ENCODE assay signal across 26 mouse cellular contexts in the genomic region with DNA sequence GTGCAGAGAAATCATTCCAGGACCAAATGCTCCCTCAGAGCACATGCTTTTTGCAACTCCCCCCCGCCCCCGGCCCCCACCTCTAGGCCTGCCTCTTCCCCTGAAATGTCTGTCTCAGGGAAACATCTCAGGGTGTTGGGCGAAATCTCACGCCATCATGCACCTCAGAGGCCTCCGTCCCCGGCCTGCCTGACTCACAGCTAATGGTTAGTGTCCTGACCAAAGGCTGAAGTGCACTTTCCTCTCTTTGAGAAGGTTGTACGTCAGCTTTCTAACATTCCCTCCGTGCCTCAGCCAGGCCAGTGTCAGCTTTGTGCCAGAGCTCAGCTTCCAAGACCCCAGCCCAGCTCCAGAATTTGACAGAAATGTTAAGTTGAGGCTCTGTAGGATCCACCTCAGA.
DNase-seq lines count a peak whose midpoint lies in the region; ATAC-seq and TF ChIP-seq lines count a peak whose summit lies in the region.
"Had no signal": no experiment of that assay in that cellular context is flagged by ENCODE, and none has a peak within 500 bp of the region (broad histone marks: within the 10 kb centered on the region; RNA-seq: fewer than 3 reads in every experiment).

No protein-coding gene starts in this region.

- TF ChIP-seq CTCF in kidney, adult 2 months (conservative IDR thresholded peaks at IDR 0.05; ENCODE audit: insufficient read depth, insufficient read length, low read depth, low read length): no peak

- H3K4me2 ChIP-seq in forebrain, embryonic 11.5 days (ENCODE audit: low read depth, low read length, severe bottlenecking): no peak overlapping the region
- H3K4me2 ChIP-seq in forebrain, embryonic 12.5 days: no peak overlapping the region
- no peak overlapping the region for H3K4me2 ChIP-seq in kidney, embryonic 16.5 days (replicated peaks; ENCODE audit: low read depth, low read length)
- H3K4me2 ChIP-seq: embryonic facial prominence, embryonic 12.5 days; forebrain, embryonic 13.5 days; forebrain, embryonic 15.5 days had no signal

- WGBS in forebrain, embryonic 11.5 days: 94% methylated on average over 8 of the region's 8 CpGs
- WGBS in forebrain, embryonic 12.5 days: 92% methylated on average over 8 of the region's 8 CpGs
- WGBS in kidney, adult 2 months: 68% methylated on average over 8 of the region's 8 CpGs
- 72% methylated on average over 8 of the region's 8 CpGs for WGBS in kidney, embryonic 16.5 days

- TF ChIP-seq POLR2A in kidney, adult 2 months (IDR thresholded peaks at IDR 0.05; ENCODE audit: low read depth, low read length): no peak

- no peaks in the 10 kb centered on the region for H3K4me1 ChIP-seq in forebrain, embryonic 11.5 days (replicated peaks; ENCODE audit: control insufficient read depth, insufficient read depth, low read length)
- H3K4me1 ChIP-seq in forebrain, embryonic 12.5 days: no peaks in the 10 kb centered on the region
- no peaks in the 10 kb centered on the region for H3K4me1 ChIP-seq in kidney, adult 2 months (ENCODE audit: control insufficient read depth, insufficient read depth, low read length)
- peaks cover 3% of the 10 kb centered on the region; the same call in 1 of the 2 replicates for H3K4me1 ChIP-seq in kidney, embryonic 16.5 days (ENCODE audit: insufficient read depth, low read length)
- H3K4me1 ChIP-seq: forebrain, embryonic 13.5 days; forebrain, embryonic 15.5 days had no signal

- H3K9me3 ChIP-seq in forebrain, embryonic 11.5 days (ENCODE audit: control insufficient read depth, low read length): no peaks in the 10 kb centered on the region
- H3K9me3 ChIP-seq in forebrain, embryonic 12.5 days: no peaks in the 10 kb centered on the region
- no peaks in the 10 kb centered on the region for H3K9me3 ChIP-seq in kidney, embryonic 16.5 days (ENCODE audit: low read length)
- H3K9me3 ChIP-seq: embryonic facial prominence, embryonic 10.5 days; embryonic facial prominence, embryonic 12.5 days; forebrain, embryonic 13.5 days; forebrain, embryonic 15.5 days; G1E had no signal

- peak; percentile 29 for DNase-seq in forebrain, embryonic 11.5 days (ENCODE audit: low spot score)
- peak; percentile 30 for DNase-seq in kidney, adult 2 months
- no peak for DNase-seq in kidney, adult 18-20 months
- peak; percentile 32 for DNase-seq in kidney, postnatal 14 days
- DNase-seq in kidney, postnatal 36 days: peak; percentile 33 to 41
- no peak for DNase-seq in kidney, adult 11 months
- DNase-seq: adrenal gland, adult 8-10 months; adrenal gland, postnatal 14 days; adrenal gland, postnatal 36 days; B cell, adult 2 months; cerebellum, adult 11-12 months; cerebellum, adult 2 months; cerebellum, adult 9-10 months; cerebellum, postnatal 10 days; cerebellum, postnatal 25 days had no signal

- no peaks in the 10 kb centered on the region for H3K27me3 ChIP-seq in forebrain, embryonic 11.5 days (ENCODE audit: control insufficient read depth, insufficient read depth, low read length)
- H3K27me3 ChIP-seq in forebrain, embryonic 12.5 days: no peaks in the 10 kb centered on the region
- H3K27me3 ChIP-seq in kidney, adult 2 months (replicated peaks; ENCODE audit: control insufficient read depth, insufficient read depth, low read length): no peaks in the 10 kb centered on the region
- H3K27me3 ChIP-seq in kidney, embryonic 16.5 days (ENCODE audit: insufficient read depth, low read length): no peaks in the 10 kb centered on the region
- H3K27me3 ChIP-seq: CH12.LX; embryonic facial prominence, embryonic 12.5 days; forebrain, embryonic 13.5 days; forebrain, embryonic 15.5 days; Patski had no signal

- H3K9ac ChIP-seq in forebrain, embryonic 11.5 days (ENCODE audit: low read length): no peak overlapping the region
- H3K9ac ChIP-seq in forebrain, embryonic 12.5 days: no peak overlapping the region
- no peak overlapping the region for H3K9ac ChIP-seq in kidney, embryonic 16.5 days (replicated peaks; ENCODE audit: low read length)
- H3K9ac ChIP-seq: embryonic facial prominence, embryonic 12.5 days; forebrain, embryonic 13.5 days; forebrain, embryonic 15.5 days had no signal

- H3K27ac ChIP-seq in forebrain, embryonic 11.5 days (ENCODE audit: low read depth, low read length): no peak overlapping the region
- H3K27ac ChIP-seq in forebrain, embryonic 12.5 days: no peak overlapping the region
- H3K27ac ChIP-seq in kidney, adult 2 months (ENCODE audit: insufficient read depth, low read depth, low read length): no peak overlapping the region
- H3K27ac ChIP-seq in kidney, embryonic 16.5 days (ENCODE audit: low read length): no peak overlapping the region
- H3K27ac ChIP-seq: embryonic facial prominence, embryonic 10.5 days; embryonic facial prominence, embryonic 12.5 days; forebrain, embryonic 13.5 days; forebrain, embryonic 15.5 days had no signal

- no peak overlapping the region for H3K4me3 ChIP-seq in forebrain, embryonic 11.5 days (ENCODE audit: low read depth, low read length)
- no peak overlapping the region for H3K4me3 ChIP-seq in forebrain, embryonic 12.5 days (replicated peaks)
- no peak overlapping the region for H3K4me3 ChIP-seq in kidney, adult 2 months (ENCODE audit: insufficient read depth, low read depth, low read length)
- H3K4me3 ChIP-seq in kidney, embryonic 16.5 days (ENCODE audit: low read length): no peak overlapping the region
- H3K4me3 ChIP-seq: embryonic facial prominence, embryonic 10.5 days; embryonic facial prominence, embryonic 12.5 days; forebrain, embryonic 13.5 days; forebrain, embryonic 15.5 days had no signal

- no peaks in the 10 kb centered on the region for H3K36me3 ChIP-seq in forebrain, embryonic 11.5 days (ENCODE audit: control insufficient read depth, insufficient read depth, low read length)
- peaks cover 10% of the 10 kb centered on the region; the same call in 1 of the 2 replicates for H3K36me3 ChIP-seq in forebrain, embryonic 12.5 days (replicated peaks)
- H3K36me3 ChIP-seq in kidney, adult 2 months (ENCODE audit: control insufficient read depth, insufficient read depth, low read length): no peaks in the 10 kb centered on the region
- peaks cover 12% of the 10 kb centered on the region; the same call in 1 of the 2 replicates for H3K36me3 ChIP-seq in kidney, embryonic 16.5 days (ENCODE audit: insufficient read depth, low read length)

- ATAC-seq in forebrain, embryonic 11.5 days (replicated peaks; ENCODE audit: low FRiP score): no peak
- ATAC-seq in forebrain, embryonic 12.5 days (ENCODE audit: low FRiP score): no peak
- no peak for ATAC-seq in kidney, embryonic 16.5 days (ENCODE audit: low FRiP score, low TSS enrichment)
- ATAC-seq: activated CD4-positive, CD25-positive, alpha-beta regulatory T cell, adult 4 months; CD4-positive, CD25-positive, alpha-beta regulatory T cell, adult 4 months; forebrain, embryonic 13.5 days; forebrain, embryonic 15.5 days; Patski had no signal

Comparison
In these comparisons a context has a peak if more than half of its experiments do, and no peak if none do; other contexts are left out.
1. DNase-seq: peak in forebrain, embryonic 11.5 days (single experiment), kidney, adult 2 months (single experiment), kidney, postnatal 14 days (single experiment) and kidney, postnatal 36 days (2 of 2); none in kidney, adult 18-20 months (single experiment) and kidney, adult 11 months (single experiment).